Mouse (Mus musculus) forebrain, embryonic 11.5 days (tissue): ENCODE results near the gene Tmem184b. TPM values are rescaled to one million over a fixed set of nuclear protein-coding genes. Genes with fewer than 3 reads are reported as not detected.

Source experiments
- ATAC-seq: fragments of 200-750 bp; cut with Nextera tagmentation; replicated peaks from 2 replicates; pipeline ENCODE4 v1.8.0; 2017; ENCODE audit warnings: moderate TSS enrichment; ENCODE audit not compliant: low FRiP score
- DNase-seq: peaks from one replicate; pipeline ENCODE4 v3.0.0-alpha.2; 2017; ENCODE audit warnings: low spot score
- H3K27ac ChIP-seq: fragments of 300-500 bp; sonication (generic); 2 replicates; pipeline ENCODE4 v1.5.1; 2014; ENCODE audit warnings: low read depth, low read length
- H3K27me3 ChIP-seq: fragments of 300-500 bp; sonication (generic); 2 replicates; pipeline ENCODE4 v1.6.1; 2014; ENCODE audit warnings: mild to moderate bottlenecking, low read length, mixed read lengths; ENCODE audit not compliant: control insufficient read depth, insufficient read depth
- H3K36me3 ChIP-seq: fragments of 300-500 bp; sonication (generic); 2 replicates; pipeline ENCODE4 v1.6.1; 2014; ENCODE audit warnings: mild to moderate bottlenecking, low read length, moderate library complexity, mixed read lengths; ENCODE audit not compliant: control insufficient read depth, insufficient read depth
- H3K4me1 ChIP-seq: fragments of 300-500 bp; sonication (generic); replicated peaks from 2 replicates; pipeline ENCODE4 v1.6.1; 2014; ENCODE audit warnings: low read length, mixed read lengths; ENCODE audit not compliant: control insufficient read depth, insufficient read depth
- H3K4me2 ChIP-seq: fragments of 300-500 bp; sonication (generic); 2 replicates; pipeline ENCODE4 v1.6.1; 2014; ENCODE audit warnings: low read depth, mild to moderate bottlenecking, low read length, moderate library complexity, mixed read lengths; ENCODE audit not compliant: severe bottlenecking
- H3K4me3 ChIP-seq: fragments of 300-500 bp; sonication (generic); 2 replicates; pipeline ENCODE4 v1.5.1; 2014; ENCODE audit warnings: low read depth, low read length
- H3K9ac ChIP-seq: fragments of 300-500 bp; sonication (generic); 2 replicates; pipeline ENCODE4 v1.6.1; 2014; ENCODE audit warnings: low read length
- H3K9me3 ChIP-seq: fragments of 300-500 bp; sonication (generic); 2 replicates; pipeline ENCODE4 v1.6.1; 2016; ENCODE audit warnings: low read length, mixed read lengths; ENCODE audit not compliant: control insufficient read depth
- WGBS: fragments of 180-500 bp; shearing (Covaris S2); extraction: QIAGEN DNeasy Blood & Tissue Kit; methylation state at CpG from one replicate; pipeline ENCODE4 v1.1.7; 2014; 5-methylcytosine and 5-hydroxymethylcytosine counted together
- polyA plus RNA-seq: library from polyadenylated mRNA; unstranded; fragments of >200 nt; fragmentation: Nextera tagmentation; extraction: Ambion mirVana; gene quantifications from 2 replicates; pipeline ENCODE4 v1.2.1, GENCODE M21; 2014

Gene Tmem184b
- polyA plus RNA-seq, 1 experiment from 2014 or later = 55.2 TPM

DNA sequence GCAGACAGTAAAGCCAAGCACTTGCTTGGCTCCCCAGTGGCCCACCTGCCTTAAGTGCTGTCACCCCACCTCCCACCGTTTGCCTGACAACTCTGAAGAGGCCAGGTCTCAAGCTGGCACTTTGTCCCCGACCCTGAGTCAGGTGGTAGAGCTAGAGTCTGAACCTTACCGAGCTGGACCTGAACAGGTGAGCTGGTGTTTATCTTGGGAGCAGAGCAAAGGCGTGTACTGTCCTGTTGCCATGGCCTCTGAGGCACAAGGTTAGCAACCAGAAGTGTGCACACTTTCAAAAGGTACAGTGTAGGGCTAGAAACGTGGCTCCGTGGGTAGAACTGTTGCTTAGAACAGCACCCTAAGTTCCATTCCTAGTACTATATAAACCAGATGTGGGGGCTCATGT, 15.2 kb downstream of the Tmem184b start:
- 87% methylated on average over 6 of the region's 6 CpGs for WGBS
- ATAC-seq (no peak), DNase-seq (no peak)

GRCm38 (mm10) chr15:79387611-79388010, 15.8 kb downstream of the Tmem184b start:
- 93% methylated on average over 7 of the region's 7 CpGs for WGBS
- no peaks in the 10 kb centered on the region for H3K36me3 ChIP-seq
- no peak overlapping the region for H3K27ac ChIP-seq
- no peak overlapping the region for H3K9ac ChIP-seq
- H3K27me3 ChIP-seq = no peaks in the 10 kb centered on the region
- no peaks in the 10 kb centered on the region for H3K4me1 ChIP-seq
- H3K4me3 ChIP-seq = no peak overlapping the region
- H3K9me3 ChIP-seq = no peaks in the 10 kb centered on the region
- no peak for ATAC-seq
- H3K4me2 ChIP-seq = no peak overlapping the region
- DNase-seq = no peak

More for the DNA sequence above, 15.2 kb downstream of the Tmem184b start:
- H3K27ac ChIP-seq = no peak overlapping the region
- no peak overlapping the region for H3K4me2 ChIP-seq
- no peaks in the 10 kb centered on the region for H3K27me3 ChIP-seq
- no peaks in the 10 kb centered on the region; the same call in 1 of the 2 replicates for H3K4me1 ChIP-seq
- H3K36me3 ChIP-seq = no peaks in the 10 kb centered on the region
- H3K9ac ChIP-seq = no peak overlapping the region
- H3K9me3 ChIP-seq = no peaks in the 10 kb centered on the region
- no peak overlapping the region for H3K4me3 ChIP-seq

GRCm38 (mm10) chr15:79387081-79387480, 16.3 kb downstream of the Tmem184b start:
- Histone ChIP-seq H3K9ac (no peak overlapping the region), H3K27ac (no peak overlapping the region), H3K36me3 (no peaks in the 10 kb centered on the region), H3K4me2 (no peak overlapping the region), H3K9me3 (no peaks in the 10 kb centered on the region), H3K4me1 (no peaks in the 10 kb centered on the region), H3K4me3 (no peak overlapping the region), H3K27me3 (no peaks in the 10 kb centered on the region)
- DNase-seq (no peak), ATAC-seq (no peak)
- 82% methylated on average over 6 of the region's 6 CpGs for WGBS

DNA sequence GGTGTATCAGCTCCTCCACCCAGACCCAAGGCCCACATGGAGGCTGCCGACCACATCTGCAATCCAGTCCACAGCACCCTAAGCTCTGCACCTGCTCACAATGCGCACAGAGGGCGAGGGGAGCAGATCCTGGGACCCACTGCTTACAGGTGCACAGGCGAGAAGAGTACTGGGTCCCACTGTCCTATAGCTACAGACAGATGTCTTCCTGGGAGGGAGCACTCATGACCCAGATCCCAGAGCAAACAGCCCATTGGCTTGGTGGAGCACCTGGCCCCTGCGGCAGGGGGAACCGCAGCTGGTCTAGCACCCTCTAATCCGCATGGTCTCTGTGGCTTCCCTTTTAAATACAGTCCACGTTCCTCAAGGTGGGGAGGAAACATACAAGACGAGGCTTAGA, 21.7 kb downstream of the Tmem184b start:
- H3K27me3 ChIP-seq = no peaks in the 10 kb centered on the region
- no peak overlapping the region for H3K9ac ChIP-seq
- ATAC-seq (no peak), DNase-seq (no peak)
- no peaks in the 10 kb centered on the region for H3K9me3 ChIP-seq
- H3K4me1 ChIP-seq = no peaks in the 10 kb centered on the region
- no peak overlapping the region for H3K4me3 ChIP-seq
- 86% methylated on average over 9 of the region's 9 CpGs for WGBS
- H3K27ac ChIP-seq = no peak overlapping the region
- no peaks in the 10 kb centered on the region for H3K36me3 ChIP-seq
- H3K4me2 ChIP-seq = no peak overlapping the region

- H3K36me3 ChIP-seq = no peaks in the 10 kb centered on the region
- H3K4me3 ChIP-seq = no peak overlapping the region
- DNase-seq (peak; percentile 88), ATAC-seq (no peak)
- no peak overlapping the region for H3K27ac ChIP-seq
- WGBS = 60% methylated on average over 20 of the region's 23 CpGs
- no peak overlapping the region for H3K9ac ChIP-seq
- no peaks in the 10 kb centered on the region for H3K27me3 ChIP-seq
- H3K4me1 ChIP-seq = no peaks in the 10 kb centered on the region
- H3K4me2 ChIP-seq = no peak overlapping the region
- no peaks in the 10 kb centered on the region for H3K9me3 ChIP-seq
These were observed 22.6 kb downstream of the Tmem184b start for GRCm38 (mm10) chr15:79380468-79381444.

DNA sequence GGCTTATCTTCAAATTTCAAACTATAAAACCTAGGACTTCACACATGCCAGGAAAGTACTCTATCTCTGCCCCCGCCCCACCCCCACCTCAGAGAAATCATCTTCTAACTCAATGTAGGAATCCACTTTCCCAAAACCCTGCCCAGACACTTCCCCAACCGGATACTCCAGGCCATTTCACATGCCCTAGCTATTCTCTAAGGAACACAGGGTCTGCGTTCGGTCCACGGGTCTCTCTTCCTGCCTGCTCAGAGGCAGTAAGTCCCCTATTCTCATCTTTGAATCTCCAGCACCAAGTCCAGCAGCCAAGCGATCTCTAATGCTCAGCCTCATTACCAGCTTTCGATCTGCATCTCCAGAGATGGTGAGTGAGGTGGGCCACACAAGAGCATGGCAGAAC, 23.7 kb downstream of the Tmem184b start:
- no peaks in the 10 kb centered on the region for H3K27me3 ChIP-seq
- no peaks in the 10 kb centered on the region for H3K4me1 ChIP-seq
- H3K27ac ChIP-seq = no peak overlapping the region
- WGBS = 94% methylated on average over 7 of the region's 7 CpGs
- DNase-seq = no peak
- no peak overlapping the region for H3K9ac ChIP-seq
- no peaks in the 10 kb centered on the region for H3K9me3 ChIP-seq
- no peak overlapping the region for H3K4me2 ChIP-seq
- no peak overlapping the region for H3K4me3 ChIP-seq
- no peak for ATAC-seq
- no peaks in the 10 kb centered on the region for H3K36me3 ChIP-seq

DNA sequence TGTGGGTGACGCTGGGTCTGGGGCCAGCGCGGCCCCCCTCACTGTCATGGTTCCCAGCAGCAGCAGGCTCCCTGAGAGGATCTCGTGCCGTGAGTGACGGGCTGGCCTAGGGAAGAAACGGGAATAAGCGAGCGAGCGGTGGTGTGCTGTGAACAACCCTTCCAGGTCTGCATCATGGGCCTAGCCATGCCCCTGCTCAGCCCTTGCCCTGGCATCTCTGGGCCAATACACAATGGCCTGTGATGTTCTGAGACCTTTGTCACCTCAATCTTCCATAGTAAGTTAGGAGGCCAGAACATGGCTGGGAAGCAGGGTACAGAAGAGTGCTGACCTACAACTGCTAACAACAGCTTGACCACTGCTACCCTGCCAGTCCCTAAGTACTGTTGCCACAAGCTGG, 24.8 kb downstream of the Tmem184b start:
- Histone ChIP-seq H3K9me3 (no peaks in the 10 kb centered on the region), H3K4me2 (no peak overlapping the region), H3K27me3 (no peaks in the 10 kb centered on the region), H3K4me3 (no peak overlapping the region), H3K4me1 (no peaks in the 10 kb centered on the region), H3K36me3 (no peaks in the 10 kb centered on the region), H3K9ac (no peak overlapping the region), H3K27ac (no peak overlapping the region)
- DNase-seq (no peak), ATAC-seq (no peak)
- 90% methylated on average over 10 of the region's 10 CpGs for WGBS

- H3K9me3 ChIP-seq = no peaks in the 10 kb centered on the region
- no peak overlapping the region for H3K9ac ChIP-seq
- H3K4me3 ChIP-seq = no peak overlapping the region
- WGBS = 82% methylated on average over 6 of the region's 6 CpGs
- DNase-seq (no peak), ATAC-seq (no peak)
- H3K4me2 ChIP-seq = no peak overlapping the region
- no peaks in the 10 kb centered on the region for H3K4me1 ChIP-seq
- H3K36me3 ChIP-seq = no peaks in the 10 kb centered on the region; the same call in 1 of the 2 replicates
- no peak overlapping the region for H3K27ac ChIP-seq
- no peaks in the 10 kb centered on the region for H3K27me3 ChIP-seq
These were observed 25.7 kb downstream of the Tmem184b start for GRCm38 (mm10) chr15:79377681-79378080.

DNA sequence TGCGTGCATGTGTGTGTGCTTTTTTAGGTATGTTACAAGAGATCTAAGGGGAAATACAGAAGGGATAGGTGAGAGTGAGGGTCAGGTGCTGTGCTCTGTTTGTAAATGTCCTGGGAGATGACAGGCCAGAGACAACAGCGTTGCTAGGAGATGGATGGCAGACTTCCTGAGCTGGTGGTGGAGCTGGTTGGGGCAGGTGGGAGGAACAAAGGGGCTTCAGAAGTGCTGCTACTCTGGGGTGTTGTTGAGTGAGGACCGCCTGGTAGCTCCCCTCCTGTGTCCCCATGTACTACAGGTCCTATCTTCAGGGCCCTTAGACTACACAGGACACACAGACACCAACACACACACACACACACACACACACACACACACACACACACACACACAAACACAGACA, 28.6 kb downstream of the Tmem184b start:
- H3K27ac ChIP-seq = no peak overlapping the region
- no peaks in the 10 kb centered on the region; the same call in 1 of the 2 replicates for H3K36me3 ChIP-seq
- DNase-seq = no peak
- no peak overlapping the region for H3K9ac ChIP-seq
- ATAC-seq = no peak
- no peaks in the 10 kb centered on the region for H3K27me3 ChIP-seq
- 58% methylated on average over 3 of the region's 3 CpGs for WGBS
- H3K4me1 ChIP-seq = no peaks in the 10 kb centered on the region
- no peaks in the 10 kb centered on the region for H3K9me3 ChIP-seq
- no peak overlapping the region for H3K4me2 ChIP-seq
- H3K4me3 ChIP-seq = no peak overlapping the region
